Mouse (Mus musculus) yolk sac, embryonic 10.5 days (tissue): ENCODE results near the gene Dhx9.
A peak's percentile ranks its signal among the peaks of the same experiment; 100 is the strongest.

Experiments
- DNase-seq: peaks from one replicate; pipeline ENCODE4 v3.0.0-alpha.2; 2017; ENCODE audit warnings: low spot score

Dhx9 gene

GRCm38 (mm10) chr1:153485201-153485796 lies 2.2 kb downstream of the Dhx9 start:
- no peak for DNase-seq

DNA sequence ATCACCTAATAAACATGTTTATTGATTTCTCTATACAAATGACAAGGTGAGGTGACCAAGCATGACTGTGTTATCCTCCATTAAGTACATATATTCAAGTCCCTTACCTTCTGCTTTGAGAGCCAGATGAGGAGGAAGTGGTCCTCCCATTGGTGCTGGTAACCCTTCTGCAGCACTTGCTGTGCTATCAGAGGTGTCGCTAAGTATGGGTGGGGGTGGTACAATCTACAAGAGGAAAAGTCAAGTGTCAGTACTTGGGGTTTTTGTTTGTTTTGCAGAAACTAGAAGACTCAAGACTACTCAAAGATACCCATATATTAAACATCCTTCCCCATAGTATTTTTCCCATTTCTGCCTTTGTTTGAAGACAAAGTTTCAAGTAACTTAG lies 6.4 kb downstream of the Dhx9 start:
- no peak for DNase-seq

- DNase-seq = peak; percentile 27
Observed at GRCm38 (mm10) chr1:153480386-153481024, 7.0 kb downstream of the Dhx9 start.

GRCm38 (mm10) chr1:153479296-153479695 lies 8.2 kb downstream of the Dhx9 start:
- DNase-seq = no peak

DNA sequence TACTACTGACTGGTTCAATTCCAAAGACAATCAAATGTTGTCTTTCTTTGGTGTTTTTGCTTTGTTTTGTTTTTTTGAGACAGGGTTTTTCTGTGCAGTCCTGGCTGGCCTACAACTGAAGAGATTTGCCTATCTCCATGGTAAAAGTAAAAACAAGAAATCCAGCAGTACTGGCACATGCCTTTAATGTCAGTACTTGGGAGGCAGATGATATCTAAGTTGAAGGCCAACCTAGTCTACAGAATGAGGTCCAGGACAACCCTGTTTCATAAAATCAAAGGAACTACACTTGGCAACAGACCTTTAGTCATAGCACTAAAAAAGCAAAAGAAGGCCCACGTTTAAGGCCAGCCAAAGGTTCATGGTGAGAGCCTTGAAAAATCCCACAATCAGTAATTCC lies 25.7 kb downstream of the Dhx9 start:
- DNase-seq = no peak

GRCm38 (mm10) chr1:153456137-153456536 lies 31.3 kb downstream of the Dhx9 start:
- no peak for DNase-seq

- no peak for DNase-seq
Observed at GRCm38 (mm10) chr1:153453146-153453642, 34.3 kb downstream of the Dhx9 start.

- DNase-seq = peak; percentile 27
Observed at GRCm38 (mm10) chr1:153451237-153452154, 36.0 kb downstream of the Dhx9 start.

DNA sequence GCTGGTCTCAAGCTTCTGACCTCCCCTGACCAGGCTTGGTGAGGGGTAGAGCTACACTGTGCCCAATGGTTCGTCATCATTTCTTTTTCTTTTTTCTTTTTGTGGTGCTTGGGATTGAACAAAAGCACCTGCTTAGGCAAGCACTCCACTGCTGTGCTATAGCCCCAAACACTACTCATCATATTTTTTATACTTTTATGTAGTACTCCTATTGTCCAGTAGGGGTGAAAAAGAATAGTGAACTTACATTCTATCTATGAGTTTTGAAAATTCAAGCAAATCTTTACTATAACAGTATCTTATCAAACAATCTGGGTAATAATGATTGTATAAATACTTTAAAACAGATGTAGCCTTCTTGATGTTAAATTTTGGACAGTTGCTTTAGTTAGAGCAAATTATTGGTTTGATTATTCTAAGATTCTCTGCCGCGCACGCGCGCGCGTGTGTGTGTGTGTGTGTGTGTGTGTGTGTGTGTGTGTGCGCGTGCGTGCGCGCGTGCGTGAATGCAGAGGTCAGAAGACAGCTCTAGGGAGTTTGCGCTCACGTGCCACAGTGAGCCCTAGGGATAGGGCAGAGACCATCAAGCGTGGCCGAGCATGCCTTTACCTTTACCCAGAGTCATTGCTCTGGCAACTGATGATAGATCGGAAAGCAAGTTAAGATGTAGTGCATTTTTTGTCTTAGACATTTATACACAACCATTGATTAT lies 41.2 kb downstream of the Dhx9 start:
- DNase-seq = no peak

DNA sequence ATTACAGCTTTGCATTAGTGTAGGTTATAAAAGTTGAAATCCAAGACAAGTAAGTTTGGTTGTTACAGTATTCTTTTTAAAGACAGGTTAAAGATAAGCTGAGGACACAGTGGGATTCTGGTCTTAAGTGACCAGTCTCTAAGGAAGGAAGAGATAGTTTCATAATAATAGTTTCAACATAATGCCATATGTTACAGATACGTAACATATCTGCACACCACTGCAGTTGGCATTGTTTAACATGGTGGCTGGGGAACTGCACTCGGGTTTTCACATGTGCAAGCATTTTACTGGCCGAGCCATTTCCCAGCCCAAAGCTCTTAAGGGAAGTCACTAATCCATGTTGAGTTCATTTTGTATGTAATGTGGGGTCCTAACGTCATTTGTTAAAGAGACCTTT lies 43.8 kb downstream of the Dhx9 start:
- DNase-seq = no peak

- no peak for DNase-seq
Observed at GRCm38 (mm10) chr1:153443019-153443418, 44.4 kb downstream of the Dhx9 start.

- no peak for DNase-seq
Observed at GRCm38 (mm10) chr1:153441656-153442055, 45.8 kb downstream of the Dhx9 start.

DNA sequence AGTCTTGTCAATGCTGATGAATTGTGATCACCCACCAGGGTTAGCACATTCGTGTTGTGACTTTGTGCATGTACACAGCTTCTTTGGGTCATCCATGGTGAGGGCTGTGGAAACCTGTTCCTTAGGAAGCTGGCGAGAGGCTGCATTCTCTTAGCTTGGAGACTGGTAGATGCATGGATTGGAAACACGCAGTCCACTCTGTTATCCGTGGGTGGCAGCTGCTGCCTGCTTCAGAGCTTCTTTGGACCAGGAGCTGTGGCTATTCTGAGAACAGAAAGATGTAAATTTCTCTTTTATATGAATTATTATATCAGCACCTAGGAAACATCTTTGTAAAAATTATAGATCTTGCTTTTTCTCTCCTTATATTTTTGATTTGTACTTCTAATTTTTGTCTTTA lies 46.7 kb downstream of the Dhx9 start:
- DNase-seq = no peak

- DNase-seq = no peak
Observed at GRCm38 (mm10) chr1:153437536-153437935, 49.9 kb downstream of the Dhx9 start.

GRCm38 (mm10) chr1:153433851-153434589 lies 53.4 kb downstream of the Dhx9 start:
- DNase-seq = no peak

- no peak for DNase-seq
Observed at GRCm38 (mm10) chr1:153432329-153432728, 55.1 kb downstream of the Dhx9 start.

DNA sequence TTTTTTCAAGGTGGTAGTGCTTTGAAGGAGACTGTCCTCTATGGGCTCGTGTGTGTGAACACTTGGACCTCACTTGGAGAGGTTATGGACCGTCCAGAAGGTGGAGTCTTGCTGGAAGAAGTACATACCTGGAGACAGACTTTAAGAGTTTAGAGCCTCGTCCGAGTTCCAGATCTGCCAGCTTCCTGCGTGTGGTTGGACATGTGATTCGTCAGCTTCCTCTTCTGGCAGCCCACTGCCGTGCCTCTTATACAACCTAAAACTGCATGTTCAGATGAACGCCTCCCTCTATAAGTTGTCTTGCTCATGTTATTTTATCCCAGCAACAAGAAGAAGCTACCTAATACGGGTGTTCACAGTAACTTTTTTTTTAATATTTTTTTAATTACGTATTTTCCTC lies 55.8 kb downstream of the Dhx9 start:
- DNase-seq = no peak

DNA sequence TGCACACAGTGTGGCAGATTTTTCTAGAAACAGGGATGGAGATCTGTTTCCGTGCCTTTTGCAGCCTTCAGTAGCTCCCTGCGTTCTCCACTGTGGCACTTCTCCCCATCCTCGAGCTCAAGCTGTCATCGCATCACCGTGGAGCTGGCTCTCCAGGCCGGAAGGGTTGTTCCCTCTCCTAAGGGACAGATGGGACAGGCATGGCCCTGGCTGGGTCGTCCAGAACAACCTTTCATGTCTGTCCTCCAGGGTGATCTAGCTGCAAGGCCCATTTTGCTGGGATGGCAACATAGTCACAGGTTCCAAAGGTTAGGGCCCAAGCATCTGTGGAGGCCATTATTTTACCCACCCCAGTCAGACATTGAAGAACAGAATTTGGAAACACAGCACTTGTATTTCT lies 56.3 kb downstream of the Dhx9 start:
- DNase-seq = no peak

DNA sequence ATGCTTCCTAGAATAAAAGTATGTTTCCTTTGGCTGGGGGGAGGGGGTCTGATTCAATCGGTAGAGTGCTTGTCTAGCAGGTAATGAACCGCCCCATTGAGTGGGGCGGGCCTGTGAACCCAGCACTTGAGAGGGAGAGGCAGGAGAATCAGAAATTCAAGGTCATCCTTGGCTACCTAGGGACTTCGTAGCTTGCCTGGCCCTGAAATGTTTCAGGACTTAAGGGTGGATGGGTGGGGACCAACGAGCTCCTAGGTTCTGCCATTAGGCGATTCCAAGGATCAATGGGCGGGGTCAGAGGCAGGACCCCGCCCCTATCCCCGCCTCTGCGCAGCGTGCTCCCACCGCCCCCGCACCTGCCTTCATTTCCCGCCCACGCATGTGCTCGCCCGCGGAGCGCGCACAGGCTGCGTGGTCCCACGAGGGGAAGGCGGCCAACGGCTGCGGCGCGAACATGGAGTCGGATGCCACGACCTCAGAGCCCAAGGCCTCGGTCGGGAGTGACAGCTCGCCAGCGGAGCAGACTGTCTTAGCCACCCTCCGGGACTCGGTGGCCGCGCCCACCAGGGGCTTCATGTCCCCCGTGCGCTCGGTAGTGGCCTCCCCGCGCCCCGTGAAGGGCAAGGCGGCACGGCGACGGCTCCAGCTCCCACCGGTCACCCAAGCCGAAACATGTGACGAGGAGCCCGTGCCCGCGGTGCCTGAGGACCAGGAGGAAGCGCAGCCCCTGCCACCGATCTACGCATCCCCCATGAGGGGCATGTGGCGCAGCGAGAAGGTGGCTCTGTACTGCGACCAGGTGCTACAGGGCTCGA lies 62.5 kb downstream of the Dhx9 start, which contains the start of gene Shcbp1l:
TSS of gene Shcbp1l (plus strand) at position 393 of the 815 bp plus-strand sequence.
- DNase-seq = peak; percentile 85

GRCm38 (mm10) chr1:153424271-153424670 lies 63.2 kb downstream of the Dhx9 start:
- peak; percentile 61 for DNase-seq
